Mouse (Mus musculus) forebrain, embryonic 11.5 days (tissue): ENCODE results near the gene Elob. TPM values are rescaled to one million over a fixed set of nuclear protein-coding genes. Genes with fewer than 3 reads are reported as not detected.

ENCODE experiments used
- ATAC-seq: fragments of 200-750 bp; cut with Nextera tagmentation; replicated peaks from 2 replicates; pipeline ENCODE4 v1.8.0; 2017; ENCODE audit warnings: moderate TSS enrichment; ENCODE audit not compliant: low FRiP score
- DNase-seq: peaks from one replicate; pipeline ENCODE4 v3.0.0-alpha.2; 2017; ENCODE audit warnings: low spot score
- H3K27ac ChIP-seq: fragments of 300-500 bp; sonication (generic); 2 replicates; pipeline ENCODE4 v1.5.1; 2014; ENCODE audit warnings: low read depth, low read length
- H3K27me3 ChIP-seq: fragments of 300-500 bp; sonication (generic); 2 replicates; pipeline ENCODE4 v1.6.1; 2014; ENCODE audit warnings: mild to moderate bottlenecking, low read length, mixed read lengths; ENCODE audit not compliant: control insufficient read depth, insufficient read depth
- H3K36me3 ChIP-seq: fragments of 300-500 bp; sonication (generic); 2 replicates; pipeline ENCODE4 v1.6.1; 2014; ENCODE audit warnings: mild to moderate bottlenecking, low read length, moderate library complexity, mixed read lengths; ENCODE audit not compliant: control insufficient read depth, insufficient read depth
- H3K4me1 ChIP-seq: fragments of 300-500 bp; sonication (generic); replicated peaks from 2 replicates; pipeline ENCODE4 v1.6.1; 2014; ENCODE audit warnings: low read length, mixed read lengths; ENCODE audit not compliant: control insufficient read depth, insufficient read depth
- H3K4me2 ChIP-seq: fragments of 300-500 bp; sonication (generic); 2 replicates; pipeline ENCODE4 v1.6.1; 2014; ENCODE audit warnings: low read depth, mild to moderate bottlenecking, low read length, moderate library complexity, mixed read lengths; ENCODE audit not compliant: severe bottlenecking
- H3K4me3 ChIP-seq: fragments of 300-500 bp; sonication (generic); 2 replicates; pipeline ENCODE4 v1.5.1; 2014; ENCODE audit warnings: low read depth, low read length
- H3K9ac ChIP-seq: fragments of 300-500 bp; sonication (generic); 2 replicates; pipeline ENCODE4 v1.6.1; 2014; ENCODE audit warnings: low read length
- H3K9me3 ChIP-seq: fragments of 300-500 bp; sonication (generic); 2 replicates; pipeline ENCODE4 v1.6.1; 2016; ENCODE audit warnings: low read length, mixed read lengths; ENCODE audit not compliant: control insufficient read depth
- WGBS: fragments of 180-500 bp; shearing (Covaris S2); extraction: QIAGEN DNeasy Blood & Tissue Kit; methylation state at CpG from one replicate; pipeline ENCODE4 v1.1.7; 2014; 5-methylcytosine and 5-hydroxymethylcytosine counted together
- polyA plus RNA-seq: library from polyadenylated mRNA; unstranded; fragments of >200 nt; fragmentation: Nextera tagmentation; extraction: Ambion mirVana; gene quantifications from 2 replicates; pipeline ENCODE4 v1.2.1, GENCODE M21; 2014

Gene Elob
- polyA plus RNA-seq, 1 experiment from 2014 or later: 1,041 TPM

DNA sequence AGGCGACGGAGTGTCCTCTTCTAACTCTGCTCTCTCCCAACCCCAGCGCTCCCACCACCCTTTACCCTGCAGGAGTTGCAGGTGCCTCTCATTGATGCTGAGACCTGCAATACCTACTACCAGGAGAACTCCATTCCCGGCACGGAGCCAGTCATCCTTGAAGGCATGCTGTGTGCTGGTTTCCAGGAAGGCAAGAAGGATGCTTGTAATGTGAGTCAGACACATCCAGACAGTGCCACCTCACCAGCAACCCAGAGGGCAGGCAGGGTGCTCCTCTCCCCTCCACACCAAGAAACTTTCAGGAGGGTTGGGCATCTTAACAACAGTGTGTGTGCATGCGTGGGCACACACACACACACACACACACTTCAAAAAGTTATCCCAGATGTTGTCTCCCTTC lies 28.3 kb upstream of the Elob start:
- Histone ChIP-seq H3K4me1 (no peaks in the 10 kb centered on the region), H3K27ac (no peak overlapping the region), H3K4me2 (no peak overlapping the region), H3K9ac (no peak overlapping the region), H3K4me3 (no peak overlapping the region), H3K27me3 (no peaks in the 10 kb centered on the region), H3K36me3 (no peaks in the 10 kb centered on the region), H3K9me3 (no peaks in the 10 kb centered on the region)
- 90% methylated on average over 6 of the region's 6 CpGs for WGBS
- ATAC-seq: no peak
- DNase-seq: no peak

DNA sequence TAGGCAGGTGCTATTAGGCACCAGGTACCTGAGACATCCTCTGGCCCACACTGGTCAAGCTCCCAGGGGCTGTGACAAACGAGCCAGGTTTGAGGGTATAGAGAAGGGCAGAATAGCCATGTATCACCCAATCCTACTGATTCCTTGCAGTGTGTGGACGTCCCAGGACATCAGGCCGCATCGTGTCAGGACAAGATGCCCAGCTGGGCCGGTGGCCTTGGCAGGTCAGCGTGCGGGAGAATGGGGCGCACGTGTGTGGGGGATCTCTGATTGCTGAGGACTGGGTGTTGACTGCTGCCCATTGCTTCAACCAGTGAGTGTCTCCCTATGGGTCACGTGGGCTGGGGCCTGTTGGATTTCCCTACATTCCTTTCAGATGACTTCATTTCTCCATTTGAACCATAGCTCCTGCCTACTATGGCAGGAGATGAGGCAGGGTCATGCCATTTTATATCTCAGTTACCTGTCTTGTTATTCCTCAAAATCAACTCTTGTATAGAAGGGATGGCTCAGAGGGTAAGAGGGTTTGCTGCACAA lies 25.4 kb upstream of the Elob start:
- no peaks in the 10 kb centered on the region for H3K36me3 ChIP-seq
- no peak overlapping the region for H3K9ac ChIP-seq
- DNase-seq (no peak), ATAC-seq (no peak)
- H3K27ac ChIP-seq: no peak overlapping the region
- no peaks in the 10 kb centered on the region for H3K4me1 ChIP-seq
- 89% methylated on average over 10 of the region's 10 CpGs for WGBS
- H3K9me3 ChIP-seq: no peaks in the 10 kb centered on the region
- no peak overlapping the region for H3K4me3 ChIP-seq
- no peak overlapping the region for H3K4me2 ChIP-seq
- no peaks in the 10 kb centered on the region for H3K27me3 ChIP-seq

DNA sequence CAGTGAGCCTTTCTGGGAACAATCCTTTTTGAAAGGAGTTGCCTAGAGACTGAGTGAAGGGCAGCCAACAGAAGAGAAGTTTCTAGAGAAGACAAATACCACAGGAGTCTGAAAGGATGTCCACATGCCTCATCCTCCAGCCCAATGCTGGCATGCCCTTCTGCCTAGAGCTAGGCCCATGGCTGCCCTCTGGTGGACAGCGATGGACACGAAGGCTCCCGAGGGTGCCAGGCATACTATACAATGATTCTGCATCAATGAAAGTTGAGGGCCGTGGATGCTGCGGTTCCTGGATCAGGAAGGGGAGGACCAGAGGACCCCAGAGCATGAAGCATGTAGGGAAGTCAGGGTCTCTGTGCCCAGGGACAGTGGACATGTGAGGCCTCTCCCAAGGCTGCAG lies 24.4 kb upstream of the Elob start:
- H3K4me3 ChIP-seq: no peak overlapping the region
- no peaks in the 10 kb centered on the region for H3K36me3 ChIP-seq
- H3K27me3 ChIP-seq: no peaks in the 10 kb centered on the region
- no peak overlapping the region for H3K27ac ChIP-seq
- no peaks in the 10 kb centered on the region for H3K9me3 ChIP-seq
- H3K4me1 ChIP-seq: no peaks in the 10 kb centered on the region
- no peak overlapping the region for H3K9ac ChIP-seq
- DNase-seq: peak; percentile 75
- ATAC-seq: no peak; the same call in 1 of the 2 replicates
- 41% methylated on average over 5 of the region's 5 CpGs for WGBS
- no peak overlapping the region for H3K4me2 ChIP-seq

- 63% methylated on average over 18 of the region's 19 CpGs for WGBS
- 0 out of 2 replicates have a peak, but pooled peaks have one; percentile 33 for ATAC-seq
These were observed 22.2 kb upstream of the Elob start for GRCm38 (mm10) chr17:23850853-23851749.

GRCm38 (mm10) chr17:23850028-23850427 lies 21.1 kb upstream of the Elob start:
- Histone ChIP-seq H3K27me3 (no peaks in the 10 kb centered on the region), H3K4me3 (no peak overlapping the region), H3K4me1 (no peaks in the 10 kb centered on the region), H3K9ac (no peak overlapping the region), H3K4me2 (no peak overlapping the region), H3K9me3 (no peaks in the 10 kb centered on the region), H3K27ac (no peak overlapping the region), H3K36me3 (no peaks in the 10 kb centered on the region)
- ATAC-seq (no peak), DNase-seq (no peak)
- WGBS: 58% methylated on average over 2 of the region's 2 CpGs

More at GRCm38 (mm10) chr17:23850853-23851749, 22.2 kb upstream of the Elob start:
- H3K4me1 ChIP-seq: no peaks in the 10 kb centered on the region
- H3K4me3 ChIP-seq: no peak overlapping the region
- no peaks in the 10 kb centered on the region for H3K27me3 ChIP-seq
- H3K27ac ChIP-seq: no peak overlapping the region
- peak; percentile 86 for DNase-seq
- H3K36me3 ChIP-seq: no peaks in the 10 kb centered on the region
- H3K4me2 ChIP-seq: no peak overlapping the region
- H3K9me3 ChIP-seq: no peaks in the 10 kb centered on the region
- H3K9ac ChIP-seq: no peak overlapping the region

GRCm38 (mm10) chr17:23843812-23844273 lies 14.9 kb upstream of the Elob start, which contains the start of the genes Prss32 and Prss41:
TSS of gene Prss32 (plus strand) at chr17:23843855.
TSS of gene Prss41 (minus strand) at chr17:23844172.
- DNase-seq: peak; percentile 84
- Histone ChIP-seq H3K9me3 (no peaks in the 10 kb centered on the region), H3K4me3 (peak within 1 kb of the TSS; percentile 14), H3K27ac (no peak within 1 kb of the TSS), H3K9ac (no peak within 1 kb of the TSS), H3K4me2 (peak within 1 kb of the TSS; percentile 28; the same call in 1 of the 2 replicates), H3K36me3 (no peaks in the 10 kb centered on the region), H3K27me3 (no peaks in the 10 kb centered on the region), H3K4me1 (no peaks in the 10 kb centered on the region)
- ATAC-seq: peak; percentile 58; the same call in 1 of the 2 replicates
- 11% methylated on average over 19 of the region's 19 CpGs for WGBS

DNA sequence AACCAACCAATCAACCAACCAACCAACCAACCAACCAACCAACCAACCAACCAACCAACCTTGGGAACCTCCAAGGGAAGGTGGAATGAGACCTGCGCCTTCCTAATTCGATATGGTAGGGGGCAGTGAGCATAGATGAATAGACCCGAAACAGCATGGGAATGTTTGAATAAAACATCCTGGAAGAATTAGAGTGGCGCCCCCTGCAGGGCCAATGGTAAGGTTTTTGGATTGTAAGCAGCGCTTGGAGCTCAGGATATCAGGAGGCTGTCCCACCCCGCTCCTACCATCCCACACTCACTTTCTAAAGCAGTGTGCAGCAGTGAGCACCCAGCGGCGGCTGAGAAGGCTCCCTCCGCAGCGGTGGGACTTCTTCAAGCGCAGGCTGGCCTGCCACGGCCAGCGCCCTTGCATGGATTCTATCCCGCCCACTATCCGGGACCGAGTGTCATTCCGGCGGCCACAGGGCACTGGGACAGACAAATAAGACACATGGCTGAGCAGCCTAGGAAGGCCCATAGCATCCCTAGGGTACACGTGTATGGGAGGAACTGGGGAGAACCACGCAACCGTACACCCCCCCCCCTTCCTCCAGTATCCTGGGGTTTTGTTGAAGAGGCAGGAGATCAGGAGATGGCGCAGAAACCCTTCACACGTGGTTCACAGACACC lies 14.3 kb upstream of the Elob start:
- H3K27me3 ChIP-seq: no peaks in the 10 kb centered on the region
- ATAC-seq: peak; percentile 46
- 41% methylated on average over 23 of the region's 23 CpGs for WGBS

DNA sequence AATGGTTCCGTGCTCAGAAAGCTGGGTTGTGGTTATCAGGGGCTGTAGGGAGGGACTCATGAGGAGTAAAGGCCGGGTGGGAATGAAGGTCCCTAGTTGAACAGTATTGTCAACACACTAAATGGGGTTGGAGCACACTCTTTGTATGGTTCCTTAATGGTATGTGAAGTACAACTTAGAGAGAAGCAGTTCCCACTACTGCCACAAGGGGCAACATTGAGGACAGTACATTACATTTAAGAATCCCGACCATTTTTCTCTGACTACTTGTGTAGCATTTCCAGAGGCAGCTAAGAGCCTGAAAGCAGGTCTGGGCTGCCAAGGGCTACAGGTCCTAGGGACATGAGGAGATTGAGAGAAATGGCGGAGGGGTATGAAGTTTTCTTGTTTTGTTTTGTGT lies 12.2 kb upstream of the Elob start:
- no peak overlapping the region for H3K27ac ChIP-seq
- no peak overlapping the region for H3K9ac ChIP-seq
- no peaks in the 10 kb centered on the region for H3K36me3 ChIP-seq
- WGBS: 29% methylated on average over 4 of the region's 4 CpGs
- no peaks in the 10 kb centered on the region for H3K27me3 ChIP-seq
- H3K4me3 ChIP-seq: no peak overlapping the region
- no peak for ATAC-seq
- no peaks in the 10 kb centered on the region for H3K4me1 ChIP-seq
- peak; percentile 71 for DNase-seq
- H3K9me3 ChIP-seq: no peaks in the 10 kb centered on the region
- H3K4me2 ChIP-seq: no peak overlapping the region

More for the DNA sequence above, 14.3 kb upstream of the Elob start:
- no peaks in the 10 kb centered on the region for H3K4me1 ChIP-seq
- H3K27ac ChIP-seq: no peak overlapping the region
- H3K9me3 ChIP-seq: no peaks in the 10 kb centered on the region
- peak overlapping the region; percentile 28; the same call in 1 of the 2 replicates for H3K4me2 ChIP-seq
- DNase-seq: peak; percentile 67
- peak overlapping the region; percentile 14; the same call in 1 of the 2 replicates for H3K4me3 ChIP-seq
- H3K9ac ChIP-seq: no peak overlapping the region
- H3K36me3 ChIP-seq: no peaks in the 10 kb centered on the region
